Mouse (Mus musculus) brain, embryonic 14.5 days (tissue): Measurements from ENCODE around the gene Hnf1a.

Experiments used
- CTCF ChIP-seq: fragments of 200-500 bp; IDR thresholded peaks from 2 replicates; pipeline ENCODE4 v1.5.1; 2012; ENCODE audit warnings: inconsistent platforms, mild to moderate bottlenecking, moderate library complexity, borderline replicate concordance; ENCODE audit not compliant: insufficient read depth, insufficient read length; ENCODE audit errors: extremely low read depth
- POLR2A ChIP-seq: fragments of 200-500 bp; IDR thresholded peaks from 2 replicates; pipeline ENCODE4 v1.6.1; 2012; ENCODE audit warnings: mild to moderate bottlenecking, inconsistent platforms, borderline replicate concordance; ENCODE audit not compliant: poor library complexity, insufficient read depth, insufficient read length, severe bottlenecking; ENCODE audit errors: extremely low read depth

DNA sequence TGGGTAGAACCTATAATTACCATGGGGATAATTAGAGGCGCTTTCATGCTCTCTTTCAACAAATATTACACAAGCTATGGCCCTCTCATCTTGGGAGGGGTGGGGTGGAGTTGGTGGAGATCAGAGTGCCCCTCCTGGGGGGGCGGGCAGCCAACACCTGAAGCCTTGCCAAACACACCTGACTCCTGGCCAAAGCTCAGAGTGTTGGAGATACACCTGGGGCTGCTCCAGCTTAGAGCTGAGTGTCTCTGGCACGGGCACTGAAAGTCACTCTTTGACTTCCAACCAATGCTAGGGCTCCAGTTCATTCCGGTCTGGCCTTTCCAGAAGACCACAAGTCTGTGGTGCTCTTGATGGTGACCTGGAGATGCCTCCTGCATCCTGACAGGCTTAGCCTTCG is 36.9 kb upstream of the Hnf1a start:
- TF ChIP-seq CTCF (no peak), POLR2A (no peak)
